Mouse (Mus musculus) MN1 (cell line): Measurements from ENCODE around the gene Apobec1.
"Not testable (repeated sequence)": the region's sequence is repeated elsewhere in the genome, so short reads cannot be mapped to it uniquely, and the experiment has no call there.

Source experiments
- DNase-seq: peaks from one replicate; pipeline ENCODE4 v3.0.0-alpha.2; 2016; ENCODE audit warnings: low spot score

Apobec1 gene

DNA sequence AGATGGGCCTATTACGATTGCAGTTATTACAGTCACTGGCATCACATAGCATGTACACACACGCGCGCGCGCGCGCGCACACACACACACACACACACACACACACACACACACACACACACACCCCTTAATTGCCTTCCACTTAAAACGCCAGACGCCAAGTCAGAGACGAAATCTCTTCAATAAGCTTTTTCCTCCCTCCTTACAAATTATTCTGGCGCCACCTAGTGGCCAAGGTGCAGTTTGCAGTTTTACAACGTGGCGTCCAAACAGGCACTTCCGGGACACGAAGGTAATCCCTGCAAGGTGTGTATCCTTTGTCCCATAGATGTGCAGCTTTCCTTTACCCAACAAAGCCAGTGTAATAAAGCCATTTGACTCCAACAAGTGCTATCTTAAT is 41.8 kb downstream of the Apobec1 start:
- peak; percentile 72 for DNase-seq

- DNase-seq, result peak; percentile 57
These were observed 45.2 kb downstream of the Apobec1 start for GRCm38 (mm10) chr6:122556959-122557561.

DNA sequence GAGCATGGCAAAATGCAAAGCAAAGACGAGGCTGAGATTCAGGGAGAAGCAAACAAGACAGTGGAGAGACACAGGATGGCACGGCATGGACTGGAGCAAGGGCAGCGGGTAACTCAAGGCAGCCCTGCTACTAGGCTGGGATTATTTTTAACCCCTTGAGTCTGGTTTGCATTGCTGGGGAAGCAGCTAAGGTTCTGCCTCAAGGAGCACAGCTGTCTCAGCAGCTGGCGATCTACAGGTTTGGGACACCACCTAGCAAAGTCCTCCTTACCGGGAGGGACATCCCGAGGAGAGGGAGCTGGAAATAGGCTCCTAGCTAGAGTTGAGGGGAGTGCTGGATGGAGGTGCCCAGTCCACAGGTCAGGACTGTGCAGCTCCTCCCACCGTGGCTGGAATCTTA is 47.0 kb downstream of the Apobec1 start:
- no peak for DNase-seq

- DNase-seq, result no peak
These were observed 48.1 kb downstream of the Apobec1 start for GRCm38 (mm10) chr6:122554102-122554501.

GRCm38 (mm10) chr6:122553606-122554005 is 48.6 kb downstream of the Apobec1 start, which contains the start of gene Aicda:
Aicda (plus strand) TSS chr6:122553801.
- DNase-seq, result no peak

DNA sequence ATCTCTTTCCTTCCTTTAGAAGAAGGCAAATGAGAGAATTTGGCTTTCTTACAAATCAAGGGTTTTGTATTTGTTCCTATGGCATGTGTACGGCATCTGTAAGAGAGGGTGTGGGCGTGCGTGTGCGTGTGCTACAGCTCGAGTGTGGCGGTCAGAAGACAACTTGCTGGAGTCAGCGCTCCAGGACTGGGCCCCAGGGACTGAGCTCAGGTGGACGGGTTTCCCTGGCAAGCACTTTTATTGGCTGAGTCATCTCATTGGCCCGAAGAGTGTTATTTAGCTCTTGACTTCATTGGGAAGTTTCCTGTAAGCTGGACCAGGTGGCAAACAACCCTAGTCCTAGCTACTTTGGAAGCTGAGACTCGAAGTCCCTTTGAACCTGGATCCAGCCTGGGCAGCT is 56.3 kb downstream of the Apobec1 start:
- DNase-seq, result no peak

DNA sequence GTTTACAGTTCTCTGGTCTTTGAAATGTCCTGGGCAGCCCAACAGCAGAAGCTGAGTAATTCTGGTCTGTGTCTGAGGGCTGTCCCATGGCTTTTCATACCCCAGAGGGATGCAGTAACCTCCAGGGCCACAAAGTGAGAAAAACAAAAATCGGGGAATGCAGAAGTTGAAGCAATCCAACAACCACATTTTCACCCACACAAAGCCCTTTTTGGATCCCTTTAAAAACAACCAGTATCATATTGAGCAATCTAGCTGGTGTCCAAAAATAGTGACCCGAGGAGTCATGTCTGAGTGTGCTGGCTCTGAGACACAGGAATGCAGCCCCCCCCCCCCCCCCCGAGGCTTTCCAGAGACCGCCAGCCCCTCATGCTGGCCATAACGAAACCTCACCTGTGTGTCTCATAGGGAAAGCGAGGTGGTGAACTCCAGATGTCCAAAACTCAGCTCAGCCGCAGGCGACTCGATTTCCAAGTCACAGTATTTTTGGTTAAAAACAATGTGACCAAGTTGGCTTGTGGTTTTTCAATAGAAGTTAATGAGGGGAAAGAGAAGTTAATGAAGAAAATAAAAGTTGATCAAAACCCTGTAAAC is 56.9 kb downstream of the Apobec1 start:
- no peak for DNase-seq

- no peak for DNase-seq
These were observed 57.6 kb downstream of the Apobec1 start for GRCm38 (mm10) chr6:122544672-122545071.

DNA sequence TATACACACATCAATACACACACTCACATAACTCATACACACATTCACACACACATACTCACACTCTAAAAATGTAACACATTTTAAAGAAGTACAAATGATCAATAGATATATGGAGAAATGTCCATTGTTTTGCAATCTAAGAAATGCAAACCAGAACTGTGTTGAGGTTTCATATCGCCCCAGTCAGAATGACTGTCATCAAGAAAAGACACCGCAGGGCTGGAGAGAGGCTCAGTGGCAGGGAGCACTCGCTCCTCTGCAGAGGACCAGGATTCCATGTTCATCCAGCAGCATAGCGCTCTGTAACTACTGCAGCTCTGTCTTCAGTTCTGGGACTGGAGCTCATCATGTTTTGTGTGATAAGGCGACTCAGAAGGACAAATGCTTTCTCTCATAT is 58.7 kb downstream of the Apobec1 start:
- no peak for DNase-seq

DNA sequence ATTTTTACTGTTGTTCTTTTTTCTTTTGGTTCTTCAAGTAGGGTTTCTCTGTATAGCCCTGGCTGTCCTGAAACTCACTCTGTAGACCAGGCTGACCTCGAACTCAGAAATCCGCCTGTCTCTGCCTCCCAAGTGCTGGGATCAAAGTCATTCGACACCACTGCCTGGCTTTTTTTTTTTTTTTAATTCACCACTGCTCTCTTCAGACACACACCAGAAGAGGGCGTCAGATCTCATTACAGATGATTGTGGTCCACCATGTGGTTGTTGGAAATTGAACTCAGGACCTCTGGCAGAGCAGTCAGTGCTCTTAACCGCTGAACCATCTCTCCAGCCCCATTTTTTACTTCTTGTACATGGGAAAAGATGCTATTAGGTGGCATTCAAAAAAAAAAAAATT is 59.8 kb downstream of the Apobec1 start:
- DNase-seq, result not testable (repeated sequence)

DNA sequence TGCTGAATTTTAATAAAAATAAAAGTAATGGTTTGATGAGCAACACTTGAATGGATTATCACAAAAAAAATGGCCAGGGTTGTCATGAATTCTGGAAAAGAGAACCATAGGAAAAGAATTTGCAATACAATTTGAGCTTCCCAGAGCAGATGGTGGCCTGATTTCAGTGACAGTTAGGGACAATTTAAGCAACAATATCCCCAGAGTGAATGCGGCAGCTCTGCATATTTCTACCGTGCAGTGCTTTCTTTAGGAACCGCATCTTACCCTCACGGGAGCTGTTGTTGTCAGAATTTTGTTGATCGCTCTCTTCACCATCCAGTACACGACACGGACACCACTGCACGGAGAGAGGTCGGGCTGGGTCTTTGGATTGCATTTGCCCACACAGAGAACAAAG is 62.7 kb downstream of the Apobec1 start:
- no peak for DNase-seq

GRCm38 (mm10) chr6:122534032-122534431 is 68.2 kb downstream of the Apobec1 start:
- no peak for DNase-seq

DNA sequence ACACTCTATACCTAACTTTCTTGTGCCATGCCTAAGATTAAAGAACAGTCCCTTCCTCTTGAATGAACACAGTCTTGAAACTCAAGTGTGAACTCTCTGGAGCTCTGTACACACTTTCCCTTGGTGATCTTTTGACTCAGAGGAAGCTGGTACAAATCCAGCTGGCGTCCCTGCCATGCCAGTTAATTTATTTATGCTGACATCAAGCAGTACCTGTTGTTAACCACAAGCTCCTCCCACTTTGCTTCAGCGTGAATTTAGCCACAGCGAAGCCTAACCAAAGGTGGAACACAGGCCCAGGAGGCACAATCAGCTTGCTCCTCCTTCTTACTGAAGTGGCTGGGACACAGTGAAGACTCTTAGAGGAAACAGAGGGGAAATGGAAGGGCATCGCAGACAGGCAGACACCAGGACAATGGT is 69.4 kb downstream of the Apobec1 start:
- DNase-seq, result no peak

DNA sequence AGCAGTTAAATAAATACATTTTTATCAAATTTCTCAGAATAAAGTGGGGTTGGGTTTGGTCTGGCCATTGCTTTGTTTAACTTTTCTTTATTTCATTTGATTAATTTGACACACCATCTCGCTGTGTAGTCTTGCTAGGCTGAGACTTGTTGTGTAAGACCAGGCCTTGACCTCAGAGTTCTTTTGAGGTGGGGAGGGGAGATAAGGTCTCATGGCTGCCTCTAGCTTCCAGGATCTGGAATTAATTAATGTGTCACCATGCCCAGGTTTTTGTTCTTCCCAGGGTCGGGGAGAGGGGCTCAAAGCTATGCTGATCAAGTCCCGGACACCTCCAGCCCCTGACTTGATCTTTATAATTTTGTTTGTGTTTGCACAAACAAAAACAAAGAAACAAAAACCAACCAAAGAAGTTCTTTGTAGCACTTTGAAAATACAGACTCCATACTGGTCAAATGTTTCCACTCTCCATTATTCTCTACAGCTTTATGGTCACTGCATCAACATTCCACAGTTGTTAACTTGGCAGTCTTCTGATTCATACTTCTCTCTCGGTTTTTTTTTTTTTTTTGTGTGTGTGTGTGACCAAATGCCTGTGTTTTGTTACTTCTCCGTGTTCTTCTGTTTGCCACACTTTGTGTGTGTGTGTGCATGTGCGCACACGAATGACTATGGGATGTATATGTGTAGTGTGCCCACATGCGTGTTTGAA is 70.6 kb downstream of the Apobec1 start:
- no peak for DNase-seq

DNA sequence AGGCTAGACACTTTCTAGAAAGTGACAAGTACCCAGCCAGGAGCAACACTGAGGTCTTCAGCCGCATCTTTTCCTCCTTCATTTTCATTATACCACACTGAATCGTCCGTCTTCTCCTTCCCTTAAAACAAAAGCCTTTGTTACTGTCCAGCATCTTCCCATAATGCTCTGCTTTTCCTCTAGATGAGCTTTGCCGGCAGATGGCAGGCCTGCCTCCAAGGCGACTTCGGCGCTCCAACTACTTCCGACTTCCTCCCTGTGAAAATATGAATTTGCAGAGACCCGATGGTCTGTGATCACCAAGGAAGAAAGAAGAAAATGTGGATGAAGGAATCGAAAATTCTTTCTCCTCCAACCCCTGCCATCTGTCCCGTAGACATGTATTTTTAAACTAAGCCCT is 74.1 kb downstream of the Apobec1 start:
- no peak for DNase-seq
